ENCODE assay signal across 9 mouse cellular contexts in genomic region chr3:93505960-93506863, GRCm38 (mm10). TPM values are rescaled to one million over a fixed set of nuclear protein-coding genes. Genes with fewer than 3 reads are reported as not detected.
A peak's percentile ranks its signal among the peaks of the same experiment; 100 is the strongest.
DNase-seq lines count a peak whose midpoint lies in the region; ATAC-seq lines count a peak whose summit lies in the region.
"Had no signal": no experiment of that assay in that cellular context is flagged by ENCODE, and none has a peak within 500 bp of the region (broad histone marks: within the 10 kb centered on the region; RNA-seq: fewer than 3 reads in every experiment).

No protein-coding gene starts in this region.

- peak; percentile 19 to 69 for DNase-seq in adrenal gland, adult (ENCODE audit: inconsistent age in 2 of 2, low spot score in 1 of 2)
- no peak for DNase-seq in adrenal gland, adult 8-10 months
- DNase-seq in WW6 (ENCODE audit: low read depth, low spot score): peak; percentile 38
- peak; percentile 64 for DNase-seq in large intestine, adult 2 months (ENCODE audit: low read depth, low spot score)
- DNase-seq in thymus, postnatal 36 days: peak; percentile 87 to 93
- no peak for DNase-seq in gastrocnemius, adult 18-20 months (ENCODE audit: low spot score)

- H3K27ac ChIP-seq in heart, embryonic 15.5 days: 0 out of 2 replicates have a peak overlapping the region, but pooled peaks have one; percentile 13

- peak overlapping the region; percentile 32 for H3K4me2 ChIP-seq in heart, embryonic 15.5 days

- peak overlapping the region; percentile 15; the same call in 1 of the 2 replicates for H3K4me3 ChIP-seq in heart, embryonic 15.5 days

- no peaks in the 10 kb centered on the region for H3K4me1 ChIP-seq in heart, embryonic 15.5 days (replicated peaks)

- peak; percentile 53; the same call in 1 of the 2 replicates for ATAC-seq in heart, embryonic 15.5 days (replicated peaks; ENCODE audit: insufficient number of reproducible peaks, insufficient read depth, low FRiP score, low read depth)
- ATAC-seq in megakaryocyte progenitor cell, adult 5-6 weeks (replicated peaks; ENCODE audit: poor library complexity): peak; percentile 96

- 37% methylated on average over 30 of the region's 30 CpGs for WGBS in heart, embryonic 15.5 days
- WGBS in large intestine, adult 2 months: 14% methylated on average over 30 of the region's 30 CpGs

- H3K9me3 ChIP-seq in heart, embryonic 15.5 days (replicated peaks): no peaks in the 10 kb centered on the region

- no peaks in the 10 kb centered on the region for H3K27me3 ChIP-seq in heart, embryonic 15.5 days

- H3K36me3 ChIP-seq in heart, embryonic 15.5 days: no peaks in the 10 kb centered on the region

- H3K9ac ChIP-seq in heart, embryonic 15.5 days: no peak overlapping the region

RNA-seq across cellular contexts. Expression of gene S100a11, which starts 14.1 kb away (rescaled TPM):
- 100 to 1,000 TPM; 161 to 194 (median 182) TPM for total RNA-seq in adrenal gland, adult 8-10 months (2022)
- 878 and 910 TPM in 2 replicates for polyA plus RNA-seq in heart, embryonic 15.5 days (2015; fragmentation: Nextera tagmentation; extraction: Ambion mirVana)
- 187 and 233 TPM in 2 replicates for polyA plus RNA-seq in large intestine, adult 2 months (2012; rRNA removed)
- total RNA-seq in megakaryocyte progenitor cell, adult 5-6 weeks (2015): 1,747 and 1,792 TPM in 2 replicates
- total RNA-seq in megakaryocyte progenitor cell, adult 5-6 weeks (2017): 99.3 and 111 TPM in 2 replicates
- 10 to 100 TPM; 27.1 to 50.4 TPM for total RNA-seq in gastrocnemius, adult 18-20 months (2021)

RNA-seq across cellular contexts. Expression of gene Tchhl1, which starts 37.7 kb away (rescaled TPM):
- total RNA-seq in adrenal gland, adult 8-10 months (2022): 1 to 10 TPM in 1 of 4 experiments, under 1 TPM in 2, not detected in 1; 0.22 to 1.6 (median 0.94) TPM
- polyA plus RNA-seq in heart, embryonic 15.5 days (2015; fragmentation: Nextera tagmentation; extraction: Ambion mirVana): not detected in 2 replicates
- polyA plus RNA-seq in large intestine, adult 2 months (2012; rRNA removed): not detected in 2 replicates
- not detected in 2 replicates for total RNA-seq in megakaryocyte progenitor cell, adult 5-6 weeks (2015)
- total RNA-seq in megakaryocyte progenitor cell, adult 5-6 weeks (2017): not detected in 2 replicates
- not detected for total RNA-seq in gastrocnemius, adult 18-20 months (2021)
- total RNA-seq: left cerebral cortex, postnatal 10 days had no signal

RNA-seq across cellular contexts. Expression of gene S100a10, which starts 48.7 kb away (rescaled TPM):
- 100 to 1,000 TPM; 108 to 159 (median 130) TPM for total RNA-seq in adrenal gland, adult 8-10 months (2022)
- polyA plus RNA-seq in heart, embryonic 15.5 days (2015; fragmentation: Nextera tagmentation; extraction: Ambion mirVana): 249 and 250 TPM in 2 replicates
- polyA plus RNA-seq in large intestine, adult 2 months (2012; rRNA removed): 437 and 499 TPM in 2 replicates
- 146 and 155 TPM in 2 replicates for total RNA-seq in megakaryocyte progenitor cell, adult 5-6 weeks (2015)
- 217 and 260 TPM in 2 replicates for total RNA-seq in megakaryocyte progenitor cell, adult 5-6 weeks (2017)
- 10 to 100 TPM; 42.2 to 48.1 TPM for total RNA-seq in gastrocnemius, adult 18-20 months (2021)

Comparison
In these comparisons a context has a peak if more than half of its experiments do, and no peak if none do; other contexts are left out.
1. DNase-seq: peak in adrenal gland, adult (2 of 2), WW6 (single experiment), large intestine, adult 2 months (single experiment) and thymus, postnatal 36 days (2 of 2); none in adrenal gland, adult 8-10 months (single experiment) and gastrocnemius, adult 18-20 months (single experiment).